Mouse (Mus musculus) neural tube, embryonic 13.5 days (tissue): ENCODE data around the gene Card10. TPM values are rescaled to one million over a fixed set of nuclear protein-coding genes. Genes with fewer than 3 reads are reported as not detected.

Experiments
- ATAC-seq: fragments of 200-750 bp; cut with Nextera tagmentation; 2 replicates; pipeline ENCODE4 v1.8.0; 2017; ENCODE audit warnings: low read depth, mild to moderate bottlenecking, moderate TSS enrichment, moderate library complexity
- H3K27ac ChIP-seq: fragments of 300-500 bp; sonication (generic); replicated peaks from 2 replicates; pipeline ENCODE4 v1.5.1; 2015; ENCODE audit warnings: moderate library complexity, mild to moderate bottlenecking, inconsistent platforms
- H3K27me3 ChIP-seq: fragments of 300-500 bp; sonication (generic); 2 replicates; pipeline ENCODE4 v1.6.1; 2015; ENCODE audit warnings: mild to moderate bottlenecking, inconsistent platforms
- H3K36me3 ChIP-seq: fragments of 300-500 bp; sonication (generic); 2 replicates; pipeline ENCODE4 v1.6.1; 2015; ENCODE audit warnings: mild to moderate bottlenecking, inconsistent platforms
- H3K4me1 ChIP-seq: fragments of 300-500 bp; sonication (generic); replicated peaks from 2 replicates; pipeline ENCODE4 v1.6.1; 2015; ENCODE audit warnings: inconsistent platforms
- H3K4me2 ChIP-seq: fragments of 300-500 bp; sonication (generic); 2 replicates; pipeline ENCODE4 v1.6.1; 2015; ENCODE audit warnings: inconsistent platforms, mild to moderate bottlenecking, moderate library complexity
- H3K4me3 ChIP-seq: fragments of 300-500 bp; sonication (generic); 2 replicates; pipeline ENCODE4 v1.5.1; 2015; ENCODE audit warnings: mild to moderate bottlenecking, inconsistent platforms
- H3K9ac ChIP-seq: fragments of 300-500 bp; sonication (generic); 2 replicates; pipeline ENCODE4 v1.6.1; 2015; ENCODE audit warnings: moderate library complexity, mild to moderate bottlenecking, inconsistent platforms
- H3K9me3 ChIP-seq: fragments of 300-500 bp; sonication (generic); 2 replicates; pipeline ENCODE4 v1.6.1; 2016; ENCODE audit warnings: inconsistent platforms
- WGBS: fragments of 180-500 bp; shearing (Covaris S2); methylation state at CpG from one replicate; pipeline ENCODE4 v1.1.7; 2015; 5-methylcytosine and 5-hydroxymethylcytosine counted together
- polyA plus RNA-seq: library from polyadenylated mRNA; unstranded; fragments of >200 nt; fragmentation: Nextera tagmentation; extraction: Ambion mirVana; gene quantifications from 2 replicates; pipeline ENCODE4 v1.2.1, GENCODE M21; 2015

Gene Card10
- polyA plus RNA-seq, 1 experiment from 2014 or later: 1.7 TPM

- Histone ChIP-seq H3K4me2 (no peak overlapping the region), H3K36me3 (peaks cover 3% of the 10 kb centered on the region; the same call in 1 of the 2 replicates), H3K9me3 (no peaks in the 10 kb centered on the region), H3K4me1 (peaks cover 22% of the 10 kb centered on the region), H3K4me3 (no peak overlapping the region), H3K9ac (0 out of 2 replicates have a peak overlapping the region, but pooled peaks have one; percentile 32), H3K27ac (peak overlapping the region; percentile 59), H3K27me3 (no peaks in the 10 kb centered on the region)
- ATAC-seq: 0 out of 2 replicates have a peak, but pooled peaks have one; percentile 26
- WGBS: 23% methylated on average over 9 of the region's 10 CpGs
Observed at GRCm38 (mm10) chr15:78763210-78763609, 39.6 kb downstream of the Card10 start.

GRCm38 (mm10) chr15:78761112-78761511 is 41.7 kb downstream of the Card10 start:
- Histone ChIP-seq H3K27me3 (no peaks in the 10 kb centered on the region), H3K27ac (no peak overlapping the region), H3K9me3 (no peaks in the 10 kb centered on the region), H3K4me3 (no peak overlapping the region), H3K4me2 (no peak overlapping the region), H3K36me3 (no peaks in the 10 kb centered on the region), H3K4me1 (peaks cover 9% of the 10 kb centered on the region), H3K9ac (no peak overlapping the region)
- no peak for ATAC-seq
- 73% methylated on average over 13 of the region's 13 CpGs for WGBS

GRCm38 (mm10) chr15:78758132-78758531 is 44.7 kb downstream of the Card10 start:
- 92% methylated on average over 6 of the region's 6 CpGs for WGBS
- no peak for ATAC-seq
- no peak overlapping the region for H3K27ac ChIP-seq

GRCm38 (mm10) chr15:78755966-78756725 is 46.7 kb downstream of the Card10 start:
- H3K9ac ChIP-seq: no peak overlapping the region
- no peaks in the 10 kb centered on the region for H3K27me3 ChIP-seq
- no peaks in the 10 kb centered on the region for H3K36me3 ChIP-seq
- H3K4me3 ChIP-seq: no peak overlapping the region
- ATAC-seq: no peak
- no peaks in the 10 kb centered on the region for H3K9me3 ChIP-seq
- H3K27ac ChIP-seq: no peak overlapping the region
- peaks cover 22% of the 10 kb centered on the region for H3K4me1 ChIP-seq
- no peak overlapping the region for H3K4me2 ChIP-seq
- WGBS: 72% methylated on average over 12 of the region's 12 CpGs

More at GRCm38 (mm10) chr15:78758132-78758531, 44.7 kb downstream of the Card10 start:
- Histone ChIP-seq H3K36me3 (no peaks in the 10 kb centered on the region), H3K9ac (no peak overlapping the region), H3K4me3 (no peak overlapping the region), H3K4me1 (peaks cover 14% of the 10 kb centered on the region), H3K4me2 (no peak overlapping the region), H3K9me3 (no peaks in the 10 kb centered on the region), H3K27me3 (no peaks in the 10 kb centered on the region)

GRCm38 (mm10) chr15:78755226-78755625 is 47.6 kb downstream of the Card10 start:
- Histone ChIP-seq H3K4me1 (peaks cover 31% of the 10 kb centered on the region), H3K9ac (no peak overlapping the region), H3K36me3 (no peaks in the 10 kb centered on the region), H3K4me2 (no peak overlapping the region), H3K27ac (peak overlapping the region; percentile 42), H3K9me3 (no peaks in the 10 kb centered on the region), H3K4me3 (no peak overlapping the region), H3K27me3 (no peaks in the 10 kb centered on the region)
- no peak for ATAC-seq
- 66% methylated on average over 3 of the region's 3 CpGs for whole genome bisulfite sequencing

GRCm38 (mm10) chr15:78754144-78754543 is 48.7 kb downstream of the Card10 start:
- H3K36me3 ChIP-seq: no peaks in the 10 kb centered on the region
- H3K9ac ChIP-seq: no peak overlapping the region
- peaks cover 41% of the 10 kb centered on the region for H3K4me1 ChIP-seq
- WGBS: 75% methylated on average over 5 of the region's 5 CpGs
- no peak for ATAC-seq
- H3K27me3 ChIP-seq: no peaks in the 10 kb centered on the region
- peak overlapping the region; percentile 42; the same call in 1 of the 2 replicates for H3K27ac ChIP-seq
- no peak overlapping the region for H3K4me2 ChIP-seq
- H3K9me3 ChIP-seq: no peaks in the 10 kb centered on the region
- no peak overlapping the region for H3K4me3 ChIP-seq

GRCm38 (mm10) chr15:78752991-78753390 is 49.9 kb downstream of the Card10 start:
- H3K27me3 ChIP-seq: no peaks in the 10 kb centered on the region
- no peak overlapping the region for H3K4me3 ChIP-seq
- H3K4me2 ChIP-seq: no peak overlapping the region
- no peak overlapping the region for H3K9ac ChIP-seq
- ATAC-seq: no peak
- H3K36me3 ChIP-seq: no peaks in the 10 kb centered on the region
- no peaks in the 10 kb centered on the region for H3K9me3 ChIP-seq
- H3K4me1 ChIP-seq: peaks cover 43% of the 10 kb centered on the region
- H3K27ac ChIP-seq: no peak overlapping the region

- H3K9me3 ChIP-seq: no peaks in the 10 kb centered on the region
- H3K27ac ChIP-seq: peak overlapping the region; percentile 75
- no peak overlapping the region; the same call in 1 of the 2 replicates for H3K9ac ChIP-seq
- peak; percentile 65 for ATAC-seq
- H3K4me1 ChIP-seq: peaks cover 43% of the 10 kb centered on the region
- H3K36me3 ChIP-seq: no peaks in the 10 kb centered on the region
- no peaks in the 10 kb centered on the region for H3K27me3 ChIP-seq
- 34% methylated on average over 6 of the region's 6 CpGs for WGBS
- H3K4me2 ChIP-seq: no peak overlapping the region
- no peak overlapping the region for H3K4me3 ChIP-seq
Observed at GRCm38 (mm10) chr15:78750608-78751350, 52.1 kb downstream of the Card10 start.

- Histone ChIP-seq H3K9ac (no peak overlapping the region), H3K27me3 (no peaks in the 10 kb centered on the region), H3K4me2 (no peak overlapping the region), H3K36me3 (no peaks in the 10 kb centered on the region), H3K4me1 (peaks cover 37% of the 10 kb centered on the region), H3K4me3 (no peak overlapping the region), H3K27ac (peak overlapping the region; percentile 75), H3K9me3 (no peaks in the 10 kb centered on the region)
- WGBS: 56% methylated on average over 5 of the region's 5 CpGs
- ATAC-seq: no peak
Observed at GRCm38 (mm10) chr15:78749855-78750254, 53.0 kb downstream of the Card10 start.

- no peak overlapping the region for H3K27ac ChIP-seq
- peak; percentile 40; the same call in 1 of the 2 replicates for ATAC-seq
- H3K27me3 ChIP-seq: no peaks in the 10 kb centered on the region
- peaks cover 15% of the 10 kb centered on the region for H3K4me1 ChIP-seq
- 4% methylated on average over 5 of the region's 5 CpGs for WGBS
- no peaks in the 10 kb centered on the region for H3K36me3 ChIP-seq
- H3K9me3 ChIP-seq: no peaks in the 10 kb centered on the region
- no peak overlapping the region for H3K4me2 ChIP-seq
- H3K4me3 ChIP-seq: no peak overlapping the region
- no peak overlapping the region for H3K9ac ChIP-seq
Observed at GRCm38 (mm10) chr15:78744206-78744605, 58.6 kb downstream of the Card10 start.

GRCm38 (mm10) chr15:78742831-78743230 is 60.0 kb downstream of the Card10 start:
- Histone ChIP-seq H3K4me1 (peaks cover 15% of the 10 kb centered on the region), H3K4me2 (no peak overlapping the region), H3K36me3 (no peaks in the 10 kb centered on the region), H3K9me3 (no peaks in the 10 kb centered on the region), H3K27ac (peak overlapping the region; percentile 35; the same call in 1 of the 2 replicates), H3K4me3 (no peak overlapping the region), H3K27me3 (no peaks in the 10 kb centered on the region), H3K9ac (no peak overlapping the region)
- WGBS: 69% methylated on average over 10 of the region's 10 CpGs
- no peak for ATAC-seq

- no peaks in the 10 kb centered on the region for H3K27me3 ChIP-seq
- ATAC-seq: no peak
- H3K9ac ChIP-seq: no peak overlapping the region
- no peak overlapping the region for H3K27ac ChIP-seq
- peaks cover 36% of the 10 kb centered on the region for H3K4me1 ChIP-seq
- no peak overlapping the region for H3K4me3 ChIP-seq
- no peaks in the 10 kb centered on the region for H3K36me3 ChIP-seq
- no peaks in the 10 kb centered on the region for H3K9me3 ChIP-seq
- 73% methylated on average over 12 of the region's 12 CpGs for whole genome bisulfite sequencing
- no peak overlapping the region for H3K4me2 ChIP-seq
Observed at GRCm38 (mm10) chr15:78740662-78741061, 62.2 kb downstream of the Card10 start.
